ENCODE assay signal across 11 mouse cellular contexts in genomic region chr13:93558603-93559002, GRCm38 (mm10).
"Had no signal": no experiment of that assay in that cellular context is flagged by ENCODE, and none has a peak within 500 bp of the region (broad histone marks: within the 10 kb centered on the region; RNA-seq: fewer than 3 reads in every experiment).

No protein-coding gene starts in this region.

- DNase-seq: lung, adult 18-20 months; lung, embryonic 14.5 days; lung, postnatal 10 days; lung, postnatal 4 days; midbrain, embryonic 14.5 days; right cerebral cortex, postnatal 25 days; right cerebral cortex, postnatal 4 days; spleen, adult 18-20 months; thymus, adult 18-20 months; thymus, postnatal 14 days; thymus, postnatal 36 days had no signal
